Mouse (Mus musculus) heart, embryonic 14.5 days (tissue): ENCODE results near the gene Fgd5. TPM values are rescaled to one million over a fixed set of nuclear protein-coding genes. Genes with fewer than 3 reads are reported as not detected.

Experiments
- ATAC-seq: fragments of 200-750 bp; cut with Nextera tagmentation; 2 replicates; pipeline ENCODE4 v1.8.0; 2017; ENCODE audit warnings: low read depth, moderate TSS enrichment; ENCODE audit not compliant: insufficient number of reproducible peaks, insufficient read depth, low FRiP score
- H3K27ac ChIP-seq, 2 experiments: fragments of 200-500 bp in 1 of 2; fragments of 300-500 bp in 1 of 2; sonication (generic) in 1 of 2; replicated peaks in 1 of 2; 2 replicates each; pipeline ENCODE4 v1.5.1; 2012 to 2014; ENCODE audit warnings: low read depth in 2 of 2, low read length in 2 of 2, control low read depth in 1 of 2, mild to moderate bottlenecking in 1 of 2, mixed read lengths in 1 of 2; ENCODE audit not compliant: control insufficient read depth in 1 of 2, insufficient read depth in 1 of 2
- H3K27me3 ChIP-seq: fragments of 300-500 bp; sonication (generic); 2 replicates; pipeline ENCODE4 v1.6.1; 2014; ENCODE audit warnings: mild to moderate bottlenecking, low read length, control low read depth; ENCODE audit not compliant: control insufficient read depth, insufficient read depth
- H3K36me3 ChIP-seq: fragments of 300-500 bp; sonication (generic); 2 replicates; pipeline ENCODE4 v1.6.1; 2014; ENCODE audit warnings: mild to moderate bottlenecking, control low read depth, low read length, mixed read lengths; ENCODE audit not compliant: control insufficient read depth, insufficient read depth
- H3K4me1 ChIP-seq, 2 experiments: fragments of 200-500 bp in 1 of 2; fragments of 300-500 bp in 1 of 2; sonication (generic) in 1 of 2; 2 replicates each; pipeline ENCODE4 v1.6.1; 2012 to 2014; ENCODE audit warnings: low read length in 2 of 2, control low read depth in 1 of 2, mixed read lengths in 1 of 2; ENCODE audit not compliant: control insufficient read depth in 2 of 2, insufficient read depth in 2 of 2
- H3K4me2 ChIP-seq: fragments of 300-500 bp; sonication (generic); 2 replicates; pipeline ENCODE4 v1.6.1; 2014; ENCODE audit warnings: mild to moderate bottlenecking, low read length
- H3K4me3 ChIP-seq, 2 experiments: fragments of 200-500 bp in 1 of 2; fragments of 300-500 bp in 1 of 2; sonication (generic) in 1 of 2; 2 replicates each; pipeline ENCODE4 v1.5.1; 2012 to 2014; ENCODE audit warnings: low read length in 2 of 2, mild to moderate bottlenecking in 2 of 2, control low read depth in 1 of 2, low read depth in 1 of 2, moderate library complexity in 1 of 2; ENCODE audit not compliant: control insufficient read depth in 1 of 2, insufficient read depth in 1 of 2
- H3K9ac ChIP-seq: fragments of 300-500 bp; sonication (generic); 2 replicates; pipeline ENCODE4 v1.6.1; 2014; ENCODE audit warnings: mild to moderate bottlenecking, low read length
- H3K9me3 ChIP-seq: fragments of 300-500 bp; sonication (generic); 2 replicates; pipeline ENCODE4 v1.6.1; 2016; ENCODE audit warnings: low read length, control low read depth; ENCODE audit not compliant: control insufficient read depth
- WGBS: fragments of 180-500 bp; shearing (Covaris S2); extraction: QIAGEN DNeasy Blood & Tissue Kit; methylation state at CpG from one replicate; pipeline ENCODE4 v1.1.7; 2014; 5-methylcytosine and 5-hydroxymethylcytosine counted together
- polyA plus RNA-seq: library from polyadenylated mRNA; unstranded; fragments of >200 nt; fragmentation: Nextera tagmentation; extraction: Ambion mirVana; gene quantifications from 2 replicates; pipeline ENCODE4 v1.2.1, GENCODE M21; 2014

The Fgd5 gene
- polyA plus RNA-seq, 1 experiment from 2014 or later: 12.2 TPM

GRCm38 (mm10) chr6:91965060-91965459 lies 13.6 kb upstream of the Fgd5 start:
- Histone ChIP-seq H3K27ac (no peak overlapping the region), H3K9me3 (no peaks in the 10 kb centered on the region), H3K27me3 (no peaks in the 10 kb centered on the region), H3K4me2 (no peak overlapping the region), H3K9ac (no peak overlapping the region), H3K36me3 (no peaks in the 10 kb centered on the region), H3K4me3 (no peak overlapping the region), H3K4me1 (peaks cover 0 to 6% of the 10 kb centered on the region in 2 experiments; a peak in 1 of 4 replicates)
- 84% methylated on average over 8 of the region's 8 CpGs for WGBS
- ATAC-seq: no peak

GRCm38 (mm10) chr6:91966006-91966405 lies 12.7 kb upstream of the Fgd5 start:
- no peak overlapping the region for H3K4me3 ChIP-seq
- no peak overlapping the region for H3K9ac ChIP-seq
- H3K4me2 ChIP-seq: no peak overlapping the region
- H3K27ac ChIP-seq: no peak overlapping the region
- peaks cover 0 to 2% of the 10 kb centered on the region in 2 experiments; a peak in 1 of 4 replicates for H3K4me1 ChIP-seq
- WGBS: 40% methylated on average over 6 of the region's 6 CpGs
- no peaks in the 10 kb centered on the region for H3K27me3 ChIP-seq
- H3K36me3 ChIP-seq: no peaks in the 10 kb centered on the region
- ATAC-seq: no peak
- H3K9me3 ChIP-seq: no peaks in the 10 kb centered on the region

GRCm38 (mm10) chr6:91972201-91972646 lies 6.5 kb upstream of the Fgd5 start:
- H3K27me3 ChIP-seq: peaks cover 3% of the 10 kb centered on the region; the same call in 1 of the 2 replicates
- no peak overlapping the region for H3K4me2 ChIP-seq
- no peaks in the 10 kb centered on the region for H3K9me3 ChIP-seq
- H3K4me1 ChIP-seq: peaks cover 2 to 9% of the 10 kb centered on the region in 2 experiments; a peak in 3 of 4 replicates
- peak; percentile 88 for ATAC-seq
- no peaks in the 10 kb centered on the region for H3K36me3 ChIP-seq
- H3K4me3 ChIP-seq: no peak overlapping the region
- WGBS: 35% methylated on average over 9 of the region's 9 CpGs
- H3K9ac ChIP-seq: no peak overlapping the region
- peak overlapping the region; percentile 63 to 85 for H3K27ac ChIP-seq

DNA sequence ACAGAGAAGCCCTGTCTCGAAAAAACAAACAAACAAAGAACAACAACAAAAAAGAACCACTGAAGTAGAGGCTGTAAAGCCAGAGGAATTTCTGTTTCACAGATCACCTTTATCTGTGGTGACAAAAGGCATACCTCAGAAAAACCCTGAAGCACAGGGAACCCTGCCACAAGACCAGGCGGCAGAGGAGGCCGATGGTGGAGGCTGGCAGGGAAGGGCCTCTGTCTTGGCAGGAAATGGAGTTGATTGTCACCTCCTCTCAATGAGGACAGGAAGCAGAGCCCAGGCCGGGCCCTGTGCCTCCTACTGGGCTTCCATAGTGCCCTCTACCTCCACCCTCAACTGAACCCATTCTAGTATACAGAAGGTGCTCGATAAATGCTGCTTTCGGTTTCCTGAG lies 4.7 kb upstream of the Fgd5 start:
- 66% methylated on average over 6 of the region's 6 CpGs for WGBS
- Histone ChIP-seq H3K27ac (0 out of 4 replicates have a peak overlapping the region, but pooled peaks of 1 of the 2 experiments have one; percentile 12), H3K4me1 (peaks cover 10 to 12% of the 10 kb centered on the region in 2 experiments; a peak in 3 of 4 replicates), H3K4me3 (no peak overlapping the region), H3K9ac (no peak overlapping the region), H3K36me3 (no peaks in the 10 kb centered on the region), H3K27me3 (peaks cover 18% of the 10 kb centered on the region; the same call in 1 of the 2 replicates), H3K4me2 (no peak overlapping the region), H3K9me3 (no peaks in the 10 kb centered on the region)
- no peak for ATAC-seq

DNA sequence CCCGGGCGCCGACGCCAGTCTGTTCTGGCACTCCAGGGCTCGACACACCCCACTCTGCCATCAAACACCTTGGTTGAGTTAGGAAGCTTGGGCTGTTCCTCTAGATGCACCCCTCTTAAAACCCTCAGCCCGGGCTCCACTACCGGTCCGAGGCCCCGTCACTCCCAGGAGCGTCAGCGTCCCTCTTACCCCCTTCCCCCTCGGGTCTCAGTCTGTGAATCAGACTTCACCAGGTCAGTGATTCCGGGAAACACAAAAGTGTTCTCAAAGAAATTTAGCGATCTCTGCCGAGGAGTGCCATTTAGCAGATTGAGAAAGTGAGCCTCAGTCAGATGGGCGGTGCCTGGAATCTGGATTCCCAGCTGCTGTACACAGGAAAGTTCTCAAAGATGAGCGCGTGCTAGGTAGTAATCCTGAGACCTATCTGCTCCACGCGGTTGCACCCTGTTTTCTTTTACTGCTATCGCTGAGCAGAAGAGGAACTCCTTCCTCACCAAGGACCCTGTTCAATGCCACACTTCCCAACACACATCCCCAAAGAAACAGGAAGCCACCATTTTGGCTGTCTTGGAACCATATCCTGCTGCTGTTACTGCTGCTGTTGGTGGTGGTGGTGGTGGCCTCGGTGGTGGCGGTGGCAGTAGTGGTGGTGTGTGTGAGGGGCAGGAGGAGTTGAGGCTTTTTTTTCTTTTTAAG lies 771 bp downstream of the Fgd5 start:
- Histone ChIP-seq H3K4me2 (peak overlapping the region; percentile 93), H3K4me1 (peaks cover 3 to 11% of the 10 kb centered on the region in 2 experiments; a peak in 2 of 4 replicates), H3K36me3 (no peaks in the 10 kb centered on the region), H3K27ac (peak overlapping the region; percentile 56 to 71), H3K4me3 (peak overlapping the region; percentile 65), H3K9me3 (no peaks in the 10 kb centered on the region), H3K27me3 (peaks cover 37% of the 10 kb centered on the region), H3K9ac (peak overlapping the region; percentile 79)
- ATAC-seq: no peak
- WGBS: 6% methylated on average over 23 of the region's 23 CpGs

- H3K4me1 ChIP-seq: peaks cover 3 to 11% of the 10 kb centered on the region in 2 experiments; a peak in 2 of 4 replicates
- H3K9ac ChIP-seq: peak overlapping the region; percentile 79
- no peak for ATAC-seq
- WGBS: 63% methylated on average over 3 of the region's 3 CpGs
- H3K27me3 ChIP-seq: peaks cover 37% of the 10 kb centered on the region
- peak overlapping the region; percentile 65 for H3K4me3 ChIP-seq
- no peaks in the 10 kb centered on the region for H3K36me3 ChIP-seq
- peak overlapping the region; percentile 93 for H3K4me2 ChIP-seq
- peak overlapping the region; percentile 56 to 71 for H3K27ac ChIP-seq
- no peaks in the 10 kb centered on the region for H3K9me3 ChIP-seq
Measured at GRCm38 (mm10) chr6:91980011-91980410, 1.3 kb downstream of the Fgd5 start.

- WGBS: 88% methylated on average over 8 of the region's 8 CpGs
Measured at GRCm38 (mm10) chr6:91990101-91990500, 11.4 kb downstream of the Fgd5 start.

More at GRCm38 (mm10) chr6:91990101-91990500, 11.4 kb downstream of the Fgd5 start:
- H3K4me2 ChIP-seq: no peak overlapping the region
- H3K4me1 ChIP-seq: no peaks in the 10 kb centered on the region; a peak in 1 of 4 replicates
- no peaks in the 10 kb centered on the region for H3K9me3 ChIP-seq
- no peak overlapping the region for H3K27ac ChIP-seq
- no peak overlapping the region for H3K4me3 ChIP-seq
- H3K36me3 ChIP-seq: peaks cover 15% of the 10 kb centered on the region
- H3K27me3 ChIP-seq: no peaks in the 10 kb centered on the region; the same call in 1 of the 2 replicates
- no peak for ATAC-seq
- H3K9ac ChIP-seq: no peak overlapping the region
